Mouse (Mus musculus): ENCODE results near the gene Litaf. TPM values are rescaled to one million over a fixed set of nuclear protein-coding genes. Genes with fewer than 3 reads are reported as not detected.

The Litaf gene
- total and polyA plus RNA-seq, 3 experiments = 97.5 to 178 (median 154) TPM

GRCm38 (mm10) chr16:10925591-10926180 is 140.3 kb downstream of the Litaf start:
- Histone ChIP-seq H3K4me1 (ENCODE audit: control insufficient read depth in 1 of 2, insufficient read depth in 2 of 2) (peaks cover 0 to 3% of the 10 kb centered on the region in 2 experiments; a peak in 1 of 4 replicates), H3K9ac (ENCODE audit: insufficient read depth, low read depth) (no peak overlapping the region), H3K9me3 (replicated peaks; ENCODE audit: low read length) (peaks cover 5% of the 10 kb centered on the region), H3K36me3 (replicated peaks in 1 of 2; ENCODE audit: control insufficient read depth in 1 of 2, insufficient read depth in 1 of 2, low read length in 1 of 2) (no peaks in the 10 kb centered on the region), H3K27ac (ENCODE audit: insufficient read depth, low read depth) (no peak overlapping the region), H3K27me3 (replicated peaks) (no peaks in the 10 kb centered on the region), H3K79me2 (replicated peaks; ENCODE audit: control insufficient read depth, extremely low read depth, insufficient read depth, poor library complexity, severe bottlenecking) (no peaks in the 10 kb centered on the region), H3K4me3 (replicated peaks in 1 of 3; ENCODE audit: low read depth in 2 of 3, low read length in 2 of 3, poor library complexity in 1 of 3) (no peak overlapping the region), H3K4me2 (ENCODE audit: insufficient read depth, low read depth, poor library complexity, severe bottlenecking) (no peak overlapping the region)
- DNase-seq (ENCODE audit: extremely low read depth) = no peak
- dilution Hi-C loops (cut with MboI; ENCODE audit: extremely low pct_ligation_motif_present, extremely low pct_unique_long_range_greater_than_20kb, low sequenced_read_pairs) = no loop called here
- in situ Hi-C loops (cut with MboI; ENCODE audit: low pct_ligation_motif_present, low pct_unique_long_range_greater_than_20kb, low sequenced_read_pairs) = no loop called here
- TF ChIP-seq TBP (conservative IDR thresholded peaks at IDR 0.05; ENCODE audit: low read depth, low read length) (no peak), NRF1 (IDR thresholded peaks at IDR 0.05; ENCODE audit: low read depth, low read length) (no peak), CHD2 (IDR thresholded peaks at IDR 0.05; ENCODE audit: low read length) (no peak), ZMIZ1 (IDR thresholded peaks at IDR 0.05; ENCODE audit: low read depth, low read length) (no peak), RAD21 (IDR thresholded peaks at IDR 0.05; ENCODE audit: low read depth, low read length) (no peak), ZKSCAN1 (IDR thresholded peaks at IDR 0.05; ENCODE audit: borderline replicate concordance, low read depth, low read length) (no peak), ZC3H11A (IDR thresholded peaks at IDR 0.05; ENCODE audit: low read depth, low read length) (no peak), MAFK (IDR thresholded peaks at IDR 0.05; ENCODE audit: insufficient replicate concordance, low read length) (no peak), NELFE (IDR thresholded peaks at IDR 0.05; ENCODE audit: low read depth, low read length) (no peak), JUN (IDR thresholded peaks at IDR 0.05; ENCODE audit: insufficient read depth, low read depth, low read length) (no peak), SMC3 (IDR thresholded peaks at IDR 0.05; ENCODE audit: low read depth, low read length) (no peak), MXI1 (IDR thresholded peaks at IDR 0.05; ENCODE audit: low read depth, low read length) (no peak), GABPA (IDR thresholded peaks at IDR 0.05; ENCODE audit: insufficient replicate concordance, low read depth, low read length) (no peak), ELF1 (IDR thresholded peaks at IDR 0.05; ENCODE audit: low read depth, low read length) (no peak), MEF2A (IDR thresholded peaks at IDR 0.05; ENCODE audit: borderline replicate concordance, low read depth, low read length) (no peak), RCOR1 (conservative IDR thresholded peaks at IDR 0.05; ENCODE audit: low read depth, low read length) (no peak), PAX5 (IDR thresholded peaks at IDR 0.05; ENCODE audit: low read length) (no peak), MYC (IDR thresholded peaks at IDR 0.05; ENCODE audit: low read depth, low read length) (no peak)

GRCm38 (mm10) chr16:10923561-10923960 is 142.4 kb downstream of the Litaf start:
- no peaks in the 10 kb centered on the region for H3K9me3 ChIP-seq (replicated peaks; ENCODE audit: low read length)
- no peak for TF ChIP-seq E2F4 (IDR thresholded peaks at IDR 0.05; ENCODE audit: insufficient replicate concordance, low read depth, low read length)
- no peak for TF ChIP-seq RAD21 (IDR thresholded peaks at IDR 0.05; ENCODE audit: low read depth, low read length)
- TF ChIP-seq MEF2A (IDR thresholded peaks at IDR 0.05; ENCODE audit: borderline replicate concordance, low read depth, low read length) = no peak
- no peak for TF ChIP-seq TBP (conservative IDR thresholded peaks at IDR 0.05; ENCODE audit: low read depth, low read length)
- DNase-seq (ENCODE audit: extremely low read depth) = no peak
- peaks cover 0 to 3% of the 10 kb centered on the region in 2 experiments; a peak in 1 of 4 replicates for H3K4me1 ChIP-seq (ENCODE audit: control insufficient read depth in 1 of 2, insufficient read depth in 2 of 2)
- no peaks in the 10 kb centered on the region for H3K36me3 ChIP-seq (replicated peaks in 1 of 2; ENCODE audit: control insufficient read depth in 1 of 2, insufficient read depth in 1 of 2, low read length in 1 of 2)
- dilution Hi-C loops (cut with MboI; ENCODE audit: extremely low pct_ligation_motif_present, extremely low pct_unique_long_range_greater_than_20kb, low sequenced_read_pairs) = no loop called here
- in situ Hi-C loops (cut with MboI; ENCODE audit: low pct_ligation_motif_present, low pct_unique_long_range_greater_than_20kb, low sequenced_read_pairs) = no loop called here
- H3K27ac ChIP-seq (ENCODE audit: insufficient read depth, low read depth) = no peak overlapping the region
- H3K4me3 ChIP-seq (replicated peaks in 1 of 3; ENCODE audit: low read depth in 2 of 3, low read length in 2 of 3, poor library complexity in 1 of 3) = no peak overlapping the region
- H3K4me2 ChIP-seq (ENCODE audit: insufficient read depth, low read depth, poor library complexity, severe bottlenecking) = no peak overlapping the region
- H3K27me3 ChIP-seq (replicated peaks) = no peaks in the 10 kb centered on the region
- H3K9ac ChIP-seq (ENCODE audit: insufficient read depth, low read depth) = no peak overlapping the region
- no peaks in the 10 kb centered on the region for H3K79me2 ChIP-seq (replicated peaks; ENCODE audit: control insufficient read depth, extremely low read depth, insufficient read depth, poor library complexity, severe bottlenecking)
